Mouse (Mus musculus) heart, postnatal 0 days (tissue): ENCODE results near the gene C1galt1c1.

Experiments used
- CTCF ChIP-seq: IDR thresholded peaks from 2 replicates; pipeline ENCODE4 v1.5.1; 2016; ENCODE audit warnings: antibody characterized with exemption, control low read depth, low read depth
- EP300 ChIP-seq: IDR thresholded peaks from 2 replicates; pipeline ENCODE4 v1.6.1; 2016; ENCODE audit warnings: antibody characterized with exemption, low read depth

DNA sequence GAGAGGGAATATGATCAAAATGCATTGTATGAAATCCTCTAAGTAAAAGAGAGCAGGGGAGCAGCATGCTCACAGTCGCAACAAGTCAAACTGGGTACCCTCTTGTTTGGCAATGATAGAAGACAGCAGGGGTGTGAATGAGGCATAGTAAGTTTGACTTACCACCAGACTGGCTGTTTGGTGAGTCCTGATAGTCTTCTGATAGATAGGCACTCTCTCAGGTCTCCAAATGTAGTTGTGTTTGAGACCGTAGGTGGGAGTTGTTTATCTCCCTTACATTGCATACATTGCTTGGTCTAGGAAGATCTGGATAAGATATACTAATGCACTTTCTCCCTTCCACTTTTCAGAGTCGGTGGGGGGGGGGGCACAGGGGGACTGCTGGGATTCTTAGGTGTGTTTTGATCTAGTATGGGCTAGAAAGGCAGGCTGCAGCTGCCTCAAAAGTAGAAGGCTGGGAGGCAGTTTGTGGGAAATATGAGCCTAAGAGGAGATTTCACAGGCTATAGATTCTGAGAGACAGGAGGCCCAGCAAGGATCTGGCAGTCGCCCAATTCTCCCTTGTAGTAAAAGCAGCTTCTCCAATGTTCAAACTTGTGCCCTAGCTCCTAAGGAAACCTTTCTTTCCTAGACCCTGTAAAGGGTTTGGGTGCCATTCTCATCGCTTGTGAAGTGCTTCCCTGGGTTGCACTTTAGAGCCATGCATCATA is 41.6 kb downstream of the C1galt1c1 start:
- TF ChIP-seq CTCF (no peak), EP300 (no peak)
